Mouse (Mus musculus) ES-E14 (cell line): Measurements from ENCODE around the gene Prkcg. TPM values are rescaled to one million over a fixed set of nuclear protein-coding genes. Genes with fewer than 3 reads are reported as not detected.

ENCODE experiments used
- DNase-seq: peaks from one replicate; pipeline ENCODE4 v3.0.0-alpha.2; 2013; ENCODE audit warnings: low read depth, low spot score
- H3K27ac ChIP-seq: 2 replicates; pipeline ENCODE4 v1.5.1; 2012; ENCODE audit warnings: low read depth, mild to moderate bottlenecking, low read length, moderate library complexity, mixed read lengths; ENCODE audit not compliant: poor library complexity, insufficient read depth, severe bottlenecking
- H3K36me3 ChIP-seq: 2 replicates; pipeline ENCODE4 v1.6.1; 2012; ENCODE audit warnings: mild to moderate bottlenecking, low read length, moderate library complexity, mixed read lengths; ENCODE audit not compliant: control insufficient read depth, poor library complexity, insufficient read depth, severe bottlenecking
- H3K4me1 ChIP-seq, 2 experiments: fragments of 150-350 bp in 1 of 2; sonication (generic) in 1 of 2; 2 replicates each; pipeline ENCODE4 v1.6.1; 2012; ENCODE audit warnings: low read length in 2 of 2, mild to moderate bottlenecking in 1 of 2, mixed read lengths in 1 of 2; ENCODE audit not compliant: control insufficient read depth in 2 of 2, insufficient read depth in 2 of 2, poor library complexity in 1 of 2
- H3K4me3 ChIP-seq, 2 experiments: fragments of 150-350 bp in 1 of 2; sonication (generic) in 1 of 2; 2 replicates each; pipeline ENCODE4 v1.5.1; 2012; ENCODE audit warnings: low read length in 2 of 2, low read depth in 1 of 2, mild to moderate bottlenecking in 1 of 2, mixed read lengths in 1 of 2; ENCODE audit not compliant: insufficient read depth in 1 of 2, poor library complexity in 1 of 2, severe bottlenecking in 1 of 2
- H3K9ac ChIP-seq: 2 replicates; pipeline ENCODE4 v1.6.1; 2012; ENCODE audit warnings: low read depth, mild to moderate bottlenecking, low read length, mixed read lengths; ENCODE audit not compliant: poor library complexity, insufficient read depth, severe bottlenecking
- H3K9me3 ChIP-seq: fragments of 150-350 bp; sonication (generic); 2 replicates; pipeline ENCODE4 v1.6.1; 2012; ENCODE audit warnings: low read depth, mild to moderate bottlenecking, low read length; ENCODE audit not compliant: control insufficient read depth, insufficient read depth
- CHD2 ChIP-seq: IDR thresholded peaks from 2 replicates; pipeline ENCODE4 v1.6.1; 2014; ENCODE audit warnings: mild to moderate bottlenecking, low read depth, low read length, inconsistent platforms
- HCFC1 ChIP-seq: IDR thresholded peaks from 2 replicates; pipeline ENCODE4 v1.6.1; 2012; ENCODE audit warnings: low read length, inconsistent platforms, borderline replicate concordance; ENCODE audit not compliant: insufficient read depth
- MAFK ChIP-seq: IDR thresholded peaks from 2 replicates; pipeline ENCODE4 v1.6.1; 2014; ENCODE audit warnings: mild to moderate bottlenecking, low read depth, low read length, inconsistent platforms; ENCODE audit not compliant: insufficient read depth
- ZC3H11A ChIP-seq: IDR thresholded peaks from 2 replicates; pipeline ENCODE4 v1.6.1; 2012; ENCODE audit warnings: low read depth, mild to moderate bottlenecking, inconsistent platforms, low read length, borderline replicate concordance
- ZNF384 ChIP-seq: IDR thresholded peaks from 2 replicates; pipeline ENCODE4 v1.6.1; 2012; ENCODE audit warnings: low read depth, low read length, inconsistent platforms
- in situ Hi-C, 2 experiments: fragments of 600-800 bp; cut with MboI; formaldehyde crosslinking; loops; one replicate each; pipeline ENCODE4 v1.15.1; 2025; ENCODE audit warnings: low sequenced_read_pairs in 2 of 2, inconsistent platforms in 1 of 2; ENCODE audit not compliant: unreplicated experiment in 2 of 2
- total RNA-seq: library from RNA; depleted of rRNA; stranded (reverse); fragments of 300-350 nt; gene quantifications from 2 replicates; pipeline ENCODE4 v1.2.3, GENCODE M21; 2012

Prkcg gene
- total RNA-seq, 1 experiment, result 6.6 TPM

DNA sequence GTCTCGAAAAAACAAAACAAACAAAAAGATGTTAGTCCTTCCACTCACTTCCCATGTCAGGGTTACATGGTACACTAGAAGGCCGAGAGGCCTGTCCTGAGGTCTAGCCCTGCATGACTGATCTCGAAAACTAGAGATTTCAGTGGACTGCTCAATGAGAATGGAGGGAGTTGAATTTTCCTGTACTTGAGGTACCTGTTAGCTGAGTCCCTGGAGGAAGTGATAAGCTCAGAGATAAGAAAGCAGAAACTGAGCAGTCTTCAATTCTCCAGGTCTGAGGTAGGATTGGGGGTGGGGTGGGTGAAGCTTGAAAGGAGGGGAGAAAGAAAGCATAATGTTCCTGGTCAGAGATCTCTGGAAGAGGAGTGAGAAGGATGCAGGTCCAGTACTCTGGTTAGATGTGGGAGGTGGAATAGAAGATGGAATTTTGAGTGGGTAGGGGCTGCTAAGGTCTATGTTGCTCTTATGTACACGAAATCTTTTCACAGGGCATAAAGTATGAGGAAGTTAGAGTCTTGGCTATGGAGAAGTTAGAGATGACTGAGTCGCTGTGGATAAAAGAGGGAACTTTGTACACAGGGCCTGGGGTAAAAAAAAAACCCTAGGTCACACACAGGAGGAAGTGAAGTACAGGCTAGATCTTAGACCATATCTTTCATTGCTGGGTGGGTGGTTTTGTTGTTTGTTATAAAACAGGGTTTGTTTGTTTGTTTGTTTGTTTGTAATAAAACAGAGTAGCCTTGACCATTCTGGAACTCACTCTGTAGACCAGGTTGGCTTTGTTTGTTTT, 6.5 kb downstream of the Prkcg start:
- TF ChIP-seq CHD2, result no peak
- no peak for TF ChIP-seq HCFC1
- no peak for TF ChIP-seq MAFK
- TF ChIP-seq ZNF384, result no peak
- no peak for TF ChIP-seq ZC3H11A
- H3K4me1 ChIP-seq, result peaks cover 6 to 17% of the 10 kb centered on the region in 2 experiments; a peak in 3 of 4 replicates
- H3K9me3 ChIP-seq, result no peaks in the 10 kb centered on the region
- no peak overlapping the region for H3K27ac ChIP-seq
- peak overlapping the region; percentile 7; the same call in 1 of the 2 replicates for H3K9ac ChIP-seq
- in situ Hi-C loops, result no loop called here
- H3K36me3 ChIP-seq, result peaks cover 20% of the 10 kb centered on the region
- no peak for DNase-seq
- H3K4me3 ChIP-seq, result no peak overlapping the region

DNA sequence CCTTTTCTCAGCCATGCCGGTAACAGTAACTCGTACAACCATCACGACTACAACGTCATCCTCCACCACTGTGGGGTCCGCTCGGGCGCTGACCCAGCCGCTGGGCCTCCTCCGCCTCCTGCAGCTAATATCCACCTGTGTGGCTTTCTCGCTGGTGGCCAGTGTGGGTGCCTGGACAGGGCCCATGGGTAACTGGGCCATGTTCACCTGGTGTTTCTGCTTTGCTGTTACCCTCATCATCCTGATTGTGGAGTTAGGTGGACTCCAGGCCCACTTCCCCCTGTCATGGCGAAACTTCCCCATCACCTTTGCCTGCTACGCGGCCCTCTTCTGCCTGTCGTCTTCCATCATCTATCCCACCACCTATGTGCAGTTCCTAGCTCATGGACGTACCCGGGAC, 7.7 kb downstream of the Prkcg start:
- H3K9ac ChIP-seq, result no peak overlapping the region
- in situ Hi-C loops, result no loop called here
- peaks cover 20% of the 10 kb centered on the region for H3K36me3 ChIP-seq
- no peak for DNase-seq
- no peak overlapping the region for H3K27ac ChIP-seq
- TF ChIP-seq ZC3H11A, result no peak
- TF ChIP-seq HCFC1, result no peak
- no peak for TF ChIP-seq ZNF384
- no peak for TF ChIP-seq CHD2
- TF ChIP-seq MAFK, result no peak
- no peaks in the 10 kb centered on the region for H3K9me3 ChIP-seq
- peak overlapping the region in 1 of 2 experiments; percentile 22; a peak in 1 of 4 replicates for H3K4me3 ChIP-seq
- H3K4me1 ChIP-seq, result peaks cover 4 to 22% of the 10 kb centered on the region in 2 experiments; a peak in 3 of 4 replicates

DNA sequence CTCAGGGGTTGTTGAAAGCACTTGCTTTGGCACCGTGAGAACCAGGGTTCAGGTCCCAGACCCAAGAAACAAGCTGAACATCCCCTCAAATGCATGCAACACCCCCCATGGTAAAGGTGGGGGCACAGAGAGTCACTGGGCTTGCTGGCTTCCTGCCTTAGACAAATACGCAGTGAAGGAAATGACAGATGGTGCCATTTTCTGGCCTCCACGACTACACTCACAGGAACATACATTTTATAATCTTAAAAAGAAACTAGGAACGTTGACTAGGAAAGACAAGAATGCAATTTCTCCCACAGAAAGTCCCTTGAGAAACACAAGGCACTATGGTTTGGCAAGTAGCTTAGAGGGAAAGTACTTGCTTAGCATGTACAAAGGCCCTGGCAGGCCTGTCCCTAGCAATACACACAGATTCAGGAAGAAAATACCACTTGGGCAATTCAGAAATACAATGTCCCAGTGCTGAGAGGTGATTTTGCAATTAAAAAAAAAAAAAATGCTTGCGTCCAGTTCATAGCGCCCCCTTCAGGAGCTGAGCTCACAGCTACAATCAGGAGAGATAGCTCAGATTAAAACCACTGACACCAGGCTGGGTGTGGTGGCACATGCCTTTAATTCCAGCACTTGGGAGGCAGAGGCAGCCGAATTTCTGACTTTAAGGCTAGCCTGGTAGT, 11.1 kb downstream of the Prkcg start:
- no peak for TF ChIP-seq MAFK
- peak; percentile 98 for TF ChIP-seq ZNF384
- in situ Hi-C loops, result loop anchor here in 1 of 2 experiments (10.0 kb wide), 1 partner anchor 55 kb away; the partner anchor contains the start of gene Nlrp12
- Histone ChIP-seq H3K27ac (peak overlapping the region; percentile 67; the same call in 1 of the 2 replicates), H3K9ac (no peak overlapping the region; the same call in 1 of the 2 replicates), H3K4me3 (no peak overlapping the region), H3K36me3 (peaks cover 20% of the 10 kb centered on the region), H3K9me3 (no peaks in the 10 kb centered on the region), H3K4me1 (peaks cover 9 to 35% of the 10 kb centered on the region in 2 experiments; a peak in 3 of 4 replicates)
- DNase-seq, result no peak

DNA sequence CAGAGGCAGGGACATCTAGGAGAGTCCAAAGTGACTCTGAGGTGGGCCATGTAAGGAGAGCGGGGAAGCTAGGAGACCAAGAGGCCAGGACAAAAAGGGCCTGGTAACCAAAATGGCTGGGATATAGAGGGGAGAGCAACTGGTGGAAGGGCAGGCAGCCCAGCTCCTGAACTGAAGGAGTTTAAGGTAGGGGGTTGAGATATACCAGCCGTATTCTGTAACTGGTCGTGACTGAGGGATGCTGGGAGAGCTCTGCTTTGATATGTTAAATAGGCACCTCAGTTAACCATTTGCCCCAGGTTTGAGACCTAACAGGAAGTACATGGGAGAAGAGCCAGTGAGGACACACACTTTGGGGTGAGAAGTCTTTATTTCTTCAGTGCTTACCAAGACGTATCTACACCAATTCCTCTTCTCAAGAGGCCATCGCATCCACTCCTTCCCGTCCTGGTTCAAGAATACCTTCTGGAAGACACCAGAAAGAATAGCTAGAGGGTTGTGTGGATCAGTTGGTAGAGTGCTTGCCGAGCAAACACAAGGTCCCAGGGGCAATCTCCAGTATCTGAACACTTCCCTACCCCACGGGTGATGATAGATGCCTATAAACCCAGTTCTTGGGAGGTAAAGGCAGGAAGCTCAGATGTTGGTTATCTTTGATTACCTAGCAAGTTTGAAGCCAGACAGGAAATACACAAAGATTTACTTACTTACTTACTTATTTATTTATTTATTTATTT, 12.1 kb downstream of the Prkcg start:
- DNase-seq, result no peak
- TF ChIP-seq HCFC1 (no peak), ZNF384 (no peak), ZC3H11A (no peak; the same call in 1 of the 2 replicates), MAFK (no peak)
- peaks cover 18% of the 10 kb centered on the region for H3K36me3 ChIP-seq
- peaks cover 9 to 38% of the 10 kb centered on the region in 2 experiments for H3K4me1 ChIP-seq
- in situ Hi-C loops, result loop anchor here in 1 of 2 experiments (10.0 kb wide), 1 partner anchor 56 kb away; the partner anchor contains the start of gene Nlrp12
- no peaks in the 10 kb centered on the region for H3K9me3 ChIP-seq
- no peak overlapping the region; the same call in 1 of the 2 replicates for H3K9ac ChIP-seq
- H3K4me3 ChIP-seq, result no peak overlapping the region
- H3K27ac ChIP-seq, result peak overlapping the region; percentile 67; the same call in 1 of the 2 replicates
